Mouse (Mus musculus): Measurements from ENCODE around the gene Fam71a.
"Not testable (repeated sequence)": the region's sequence is repeated elsewhere in the genome, so short reads cannot be mapped to it uniquely, and the experiment has no call there.

The Fam71a gene

DNA sequence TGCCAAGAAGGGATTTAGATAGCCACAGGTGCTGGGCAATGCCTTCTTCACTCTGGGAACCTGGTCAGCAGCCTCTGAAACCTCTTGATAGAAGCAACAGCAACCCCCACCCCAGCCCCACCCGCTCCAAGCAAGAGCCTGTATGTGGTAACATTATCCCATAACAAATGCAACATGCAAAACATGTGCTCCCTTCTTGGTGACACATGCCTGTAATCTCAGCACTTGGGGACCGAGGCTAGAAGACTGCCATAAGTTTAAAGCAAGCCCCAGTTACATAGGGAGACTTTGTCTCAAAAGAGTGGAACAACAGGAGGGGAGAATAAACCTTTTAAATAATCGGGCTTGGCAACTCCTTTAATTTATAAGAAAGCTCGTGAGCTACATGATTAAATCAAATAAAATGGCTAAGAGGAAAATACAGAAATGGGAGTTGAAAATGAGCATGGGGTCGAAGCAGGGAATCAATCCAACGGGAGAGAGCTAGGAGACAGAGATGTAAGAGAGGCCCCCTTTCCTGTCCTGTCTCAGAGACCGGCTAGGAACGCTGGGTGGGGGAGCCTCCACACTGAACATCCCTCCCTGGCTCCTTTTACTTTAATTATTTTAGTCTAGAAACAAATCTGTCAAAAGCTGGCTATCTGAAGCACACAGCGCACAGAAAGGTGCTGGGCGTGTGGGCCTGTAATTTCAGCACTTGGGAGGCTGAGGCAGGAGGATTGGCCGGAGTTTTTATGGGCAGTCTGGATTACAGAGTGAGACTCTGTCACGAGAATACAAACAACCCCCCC lies 17.0 kb upstream of the Fam71a start:
- no peak for DNase-seq

DNA sequence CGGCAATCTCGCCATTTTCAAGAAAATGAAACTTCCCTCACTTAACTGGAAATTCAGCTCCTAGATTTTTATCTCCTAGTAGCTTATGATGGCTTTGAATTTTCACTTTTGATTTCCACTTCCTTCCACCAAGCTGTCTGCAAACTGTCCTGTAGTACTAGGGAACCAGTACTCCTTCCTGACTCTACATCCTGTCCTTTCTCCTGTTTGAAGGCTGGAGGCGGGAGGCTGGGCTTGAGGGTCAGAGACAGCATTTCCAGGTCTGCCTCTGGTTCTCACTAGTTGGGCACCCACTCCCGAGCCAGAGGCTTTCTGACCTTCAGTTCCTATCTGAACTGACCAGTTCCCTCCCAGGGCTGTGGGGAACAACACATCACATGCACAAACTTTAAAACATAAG lies 15.8 kb upstream of the Fam71a start:
- no peak for DNase-seq

DNA sequence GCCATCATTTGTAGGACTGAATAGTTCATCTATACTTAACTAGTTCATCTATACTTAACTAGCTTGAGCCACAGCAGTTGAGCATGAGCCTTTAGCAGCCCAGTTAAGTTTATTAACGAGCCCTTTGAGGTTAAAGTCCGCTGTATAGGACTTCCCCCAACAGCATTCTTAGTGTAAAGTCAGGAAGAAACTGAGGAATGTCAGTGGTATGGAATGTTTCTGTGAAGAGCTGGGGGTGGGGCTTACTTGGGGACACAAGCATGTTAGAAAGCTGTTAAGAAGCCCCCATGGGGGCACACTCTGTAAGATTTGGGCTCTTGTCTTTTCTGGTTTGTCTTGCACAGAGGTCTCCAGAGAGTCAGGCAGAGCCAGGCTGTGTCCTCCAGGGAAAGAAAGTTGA lies 15.2 kb upstream of the Fam71a start:
- DNase-seq: no peak

DNA sequence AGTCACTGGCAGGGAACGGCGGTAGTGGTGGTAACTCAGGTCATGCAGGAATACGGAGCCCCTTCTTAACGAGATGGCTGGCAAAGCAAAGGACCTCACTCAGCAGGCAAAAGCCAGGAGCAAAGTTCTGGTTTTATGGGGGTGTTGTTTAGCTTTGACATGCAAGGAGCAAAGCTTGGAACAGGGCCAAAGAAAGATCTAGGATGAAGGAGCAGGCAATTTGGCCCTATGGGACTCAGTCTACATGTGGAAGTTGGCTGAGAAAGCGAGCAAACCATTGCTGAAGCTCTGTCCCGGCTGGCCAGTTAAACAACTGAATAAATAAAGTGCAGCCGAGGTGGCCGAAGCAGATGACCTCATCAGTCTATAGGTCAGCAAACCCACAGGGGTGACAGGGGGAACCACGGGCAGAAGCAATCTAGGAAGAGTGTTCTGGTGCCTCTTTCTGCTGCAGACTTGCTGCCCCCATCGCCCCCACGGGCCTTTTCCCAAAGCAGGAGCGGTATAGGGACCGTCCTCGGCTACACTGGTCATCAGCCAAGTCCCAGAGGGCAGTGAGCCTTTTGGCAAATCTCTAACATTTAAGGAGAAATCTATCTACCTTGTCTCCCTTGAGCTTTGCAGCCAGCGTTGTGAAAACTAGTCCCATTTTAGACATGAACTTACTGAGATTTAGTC lies 14.0 kb upstream of the Fam71a start:
- DNase-seq: no peak

DNA sequence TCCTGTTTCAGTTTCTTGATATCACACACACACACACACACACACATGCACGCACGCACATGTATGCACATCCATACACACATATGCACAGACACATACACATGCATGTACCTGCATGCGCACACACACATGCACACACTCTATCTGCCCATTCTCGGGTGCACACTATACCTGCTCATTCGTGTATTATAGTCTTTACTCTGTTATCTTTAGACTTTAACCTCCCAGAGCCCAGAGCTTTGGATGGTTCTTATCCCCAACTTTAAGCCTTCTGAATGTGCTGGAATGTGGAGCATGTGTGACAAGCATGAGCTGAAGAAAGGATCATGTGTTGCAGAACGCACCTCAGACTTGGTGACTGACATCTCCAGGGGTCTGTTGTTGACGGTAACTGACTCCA lies 12.3 kb upstream of the Fam71a start:
- DNase-seq: no peak

DNA sequence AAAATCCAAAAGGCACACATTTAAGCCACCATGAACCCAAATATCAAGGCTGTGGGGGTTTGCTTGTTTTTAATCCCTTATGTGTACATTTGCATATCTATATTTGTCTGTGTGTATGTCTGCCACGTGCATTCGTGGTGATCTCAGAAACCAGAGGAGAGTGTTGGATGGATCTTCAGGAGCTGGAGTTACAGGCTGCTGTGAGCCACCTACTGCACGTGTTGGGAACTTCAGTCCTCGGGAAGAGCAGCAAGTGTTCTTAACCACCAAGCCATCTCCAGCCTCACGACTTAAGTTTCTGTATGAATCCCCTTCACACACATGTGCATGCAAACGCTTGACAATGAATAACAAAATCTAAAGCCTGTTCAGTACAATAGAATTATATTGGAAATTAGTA lies 7.9 kb upstream of the Fam71a start:
- peak; percentile 49 for DNase-seq

DNA sequence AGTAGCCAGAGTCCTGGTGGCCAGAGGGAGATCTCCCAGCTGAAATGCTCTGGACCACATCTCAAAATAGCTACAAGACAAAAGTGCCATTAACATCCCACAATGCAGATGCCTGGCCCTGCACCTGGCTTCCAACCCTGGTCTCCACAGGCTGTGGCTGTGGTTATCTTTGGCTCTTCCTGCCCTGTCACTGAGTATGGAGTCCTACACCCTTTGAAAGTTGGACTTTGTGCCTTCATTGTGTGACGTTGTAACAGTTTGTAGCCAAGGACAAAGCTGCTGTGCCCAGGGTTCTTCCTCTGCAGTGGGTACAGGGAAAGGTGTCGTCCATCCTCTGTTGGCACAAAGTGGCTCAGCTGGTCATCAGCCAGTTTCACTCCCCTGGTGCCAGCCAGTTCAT lies 5.8 kb upstream of the Fam71a start:
- no peak for DNase-seq

DNA sequence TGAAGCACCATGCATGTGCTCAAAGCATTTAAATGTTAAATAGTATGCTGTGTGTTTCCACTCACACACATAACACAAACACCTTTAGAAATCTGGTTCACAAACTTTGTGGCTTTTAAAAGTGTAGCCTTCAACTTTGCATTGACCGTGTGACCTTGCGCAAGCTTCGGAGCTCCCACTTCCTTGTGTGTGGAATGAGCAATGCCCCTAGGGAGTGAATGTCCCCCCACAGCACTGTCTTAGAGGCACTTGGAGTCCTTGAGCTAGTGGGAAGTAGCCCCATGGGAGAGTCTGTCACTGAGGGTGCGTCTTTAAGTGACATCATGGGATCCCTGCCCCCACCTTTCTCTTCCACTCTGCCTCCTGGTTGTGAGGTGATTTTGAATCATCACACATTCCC lies 1.6 kb upstream of the Fam71a start:
- no peak for DNase-seq

DNA sequence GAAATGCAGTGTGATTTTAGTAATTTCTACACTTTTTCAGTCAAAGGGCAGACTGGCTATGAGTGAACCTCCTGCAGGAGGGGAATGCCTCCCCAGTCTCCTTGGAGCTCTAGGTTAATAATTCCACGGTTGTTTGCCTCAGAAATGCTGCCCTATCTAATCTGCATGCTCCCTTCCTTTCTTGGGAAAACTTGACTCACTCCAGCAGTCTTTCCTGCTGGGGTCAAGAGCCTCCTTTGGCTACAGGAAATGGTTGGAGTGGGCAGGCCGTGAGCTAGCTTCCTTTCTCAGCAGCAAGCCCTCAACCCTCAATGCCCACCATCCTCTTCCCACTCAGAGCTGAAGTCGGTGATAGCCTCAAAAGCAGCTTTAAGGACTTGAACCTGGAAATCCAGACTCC lies 10.3 kb downstream of the Fam71a start:
- no peak for DNase-seq

DNA sequence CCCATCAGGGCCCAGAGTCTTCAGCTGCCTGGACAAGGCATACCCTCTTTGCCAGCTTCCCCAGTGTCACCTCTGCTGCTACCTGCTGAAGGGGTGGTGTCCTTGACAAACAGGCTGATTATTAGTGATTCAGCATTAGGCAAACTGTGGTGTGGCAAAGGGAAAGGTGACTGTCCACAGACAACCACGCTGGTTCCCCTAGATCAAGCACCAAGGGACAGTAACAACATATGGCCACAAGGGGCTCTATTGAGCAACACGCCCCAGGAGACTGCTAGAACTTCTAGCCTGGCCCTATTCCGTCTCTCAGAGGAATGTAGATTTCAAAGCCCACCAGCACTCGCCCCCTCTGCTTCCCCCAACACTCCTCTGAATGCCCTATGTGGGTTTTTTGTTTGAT lies 11.6 kb downstream of the Fam71a start:
- DNase-seq: peak; percentile 66

DNA sequence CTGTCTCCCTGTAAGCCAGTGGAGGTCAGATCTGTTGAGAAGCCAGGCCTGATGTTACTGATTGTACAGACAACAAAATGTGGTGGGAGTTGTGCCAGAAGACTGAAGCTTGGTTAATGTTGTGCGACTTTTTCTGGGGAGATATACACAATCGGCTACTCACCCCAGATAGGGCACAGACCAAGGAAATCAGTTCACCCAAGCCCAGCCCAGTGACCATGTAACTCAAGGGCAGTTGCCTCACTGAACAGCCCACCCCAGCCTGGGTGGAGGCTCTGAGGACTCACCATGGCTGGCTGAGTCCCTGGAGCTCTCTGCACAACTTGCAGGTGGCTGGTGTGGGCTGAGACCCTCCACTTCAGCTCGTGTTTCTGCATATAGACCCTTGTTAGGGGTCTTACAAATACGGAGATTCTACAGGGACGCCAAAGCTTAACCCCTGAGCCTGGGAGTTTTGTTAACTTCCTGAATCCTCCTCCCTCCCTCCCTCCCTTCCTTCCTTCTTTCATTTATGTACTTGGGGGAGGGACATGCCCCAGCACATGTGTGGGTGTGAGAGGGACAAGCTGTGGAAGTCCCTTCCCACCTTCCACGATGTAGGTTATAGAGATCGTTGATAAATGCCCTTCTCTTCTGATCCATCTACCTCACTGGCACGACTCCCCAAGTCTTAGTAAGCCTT lies 13.6 kb downstream of the Fam71a start:
- no peak for DNase-seq

DNA sequence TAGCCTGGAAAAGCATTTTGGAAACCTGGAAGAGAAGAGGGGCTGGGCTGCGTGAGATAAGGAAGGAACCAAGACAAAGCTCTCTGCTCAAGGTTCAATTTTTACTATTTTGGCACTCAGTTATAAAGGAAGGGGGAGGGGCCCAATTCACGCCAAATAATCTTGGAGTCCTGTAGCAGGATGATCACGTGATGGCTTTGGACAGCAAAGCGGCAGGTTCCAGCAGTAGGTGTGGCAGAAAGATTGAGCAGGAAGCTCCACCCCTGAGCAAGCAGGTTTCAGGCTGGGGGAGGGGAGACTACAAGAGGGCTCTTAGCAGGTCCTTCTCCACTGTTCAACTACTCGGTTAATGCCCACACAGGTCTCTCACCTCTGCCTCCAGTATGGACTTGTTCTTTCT lies 15.1 kb downstream of the Fam71a start:
- not testable (repeated sequence) for DNase-seq

DNA sequence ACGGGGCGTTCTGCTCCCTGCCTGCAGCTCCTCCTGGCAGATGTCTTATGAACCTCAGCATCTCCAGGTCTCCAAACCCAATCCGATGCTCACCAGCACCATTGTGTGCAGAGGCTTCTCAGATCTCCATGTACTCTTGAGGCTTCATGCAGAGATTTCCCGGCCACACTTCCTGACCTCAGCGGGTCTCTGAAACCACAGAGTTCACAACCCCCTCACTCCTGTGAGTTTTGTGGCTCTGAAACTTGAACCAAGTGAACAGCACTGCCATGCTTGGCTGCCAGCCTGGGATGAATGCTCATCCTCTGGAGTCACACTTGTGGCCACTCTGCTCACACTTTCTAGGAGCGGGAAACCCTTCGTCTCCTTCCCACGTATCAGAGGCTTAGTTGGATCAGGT lies 23.6 kb downstream of the Fam71a start:
- no peak for DNase-seq

DNA sequence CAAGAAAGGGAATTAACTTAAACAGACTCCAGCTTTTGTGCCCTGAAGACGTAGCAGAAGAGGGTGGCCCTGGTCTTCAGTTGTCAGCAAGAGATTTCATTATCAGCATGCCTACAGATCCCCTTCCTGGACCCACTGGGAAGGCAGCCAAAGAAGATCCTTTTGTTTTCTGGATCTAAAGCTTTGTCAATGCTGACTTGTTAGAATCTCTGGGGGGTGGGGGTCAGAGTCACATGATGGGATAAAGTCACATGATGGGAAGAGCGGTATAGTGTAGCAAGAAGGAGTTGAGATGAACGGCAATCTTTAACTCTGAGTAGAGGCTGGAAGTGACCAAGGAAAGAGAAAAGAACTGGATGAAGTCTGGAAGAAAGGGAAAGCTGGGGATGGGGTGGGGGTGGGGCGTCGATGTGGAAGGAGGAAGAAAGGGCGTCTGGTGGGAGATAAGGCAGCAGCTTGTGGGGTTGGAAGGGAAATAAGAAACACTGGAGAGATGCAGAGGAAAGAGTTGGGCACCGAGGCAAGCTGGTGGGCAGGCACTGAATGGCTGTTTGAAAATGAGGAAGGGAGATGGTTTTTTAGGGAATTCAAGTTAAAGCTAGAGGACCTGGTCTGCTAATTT lies 25.6 kb downstream of the Fam71a start:
- DNase-seq: peak; percentile 29

DNA sequence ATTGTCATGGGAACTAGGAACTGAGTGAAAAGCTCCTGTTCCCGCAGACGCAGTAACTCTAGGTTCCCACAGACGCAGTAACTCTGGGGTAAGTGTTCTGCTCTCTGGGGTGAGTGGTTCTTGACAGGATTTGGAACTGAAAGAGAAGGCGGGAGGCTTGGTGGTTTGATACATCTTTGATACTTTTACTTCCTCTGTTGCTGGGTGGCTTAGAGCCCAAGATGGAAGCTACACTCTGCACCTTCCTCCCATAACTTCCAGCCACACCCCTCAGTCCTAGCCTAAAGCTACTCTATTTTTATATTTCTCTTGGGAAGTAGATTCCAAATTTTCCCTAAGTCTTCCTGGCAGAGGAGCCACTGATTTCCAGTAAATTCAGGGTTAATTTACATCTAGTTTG lies 26.2 kb downstream of the Fam71a start:
- no peak for DNase-seq

DNA sequence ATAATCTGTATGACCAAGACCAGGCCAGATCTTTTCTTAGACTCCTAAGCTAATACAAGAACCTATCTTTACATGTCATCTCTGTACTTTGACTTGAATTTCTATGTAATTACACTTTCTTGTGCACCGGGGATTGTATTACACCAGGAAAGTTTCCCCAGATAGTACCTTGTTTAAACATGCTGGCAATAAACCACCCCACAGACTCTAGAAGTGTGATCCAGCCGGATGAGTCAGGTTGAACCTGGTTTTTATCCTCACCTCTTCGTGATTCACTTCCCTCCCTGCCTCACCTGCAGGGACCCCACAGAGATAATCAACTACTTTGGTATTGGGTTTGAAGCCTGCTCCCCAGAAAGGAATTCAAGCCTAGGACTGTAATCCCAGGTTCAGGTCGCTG lies 29.2 kb downstream of the Fam71a start:
- no peak for DNase-seq

DNA sequence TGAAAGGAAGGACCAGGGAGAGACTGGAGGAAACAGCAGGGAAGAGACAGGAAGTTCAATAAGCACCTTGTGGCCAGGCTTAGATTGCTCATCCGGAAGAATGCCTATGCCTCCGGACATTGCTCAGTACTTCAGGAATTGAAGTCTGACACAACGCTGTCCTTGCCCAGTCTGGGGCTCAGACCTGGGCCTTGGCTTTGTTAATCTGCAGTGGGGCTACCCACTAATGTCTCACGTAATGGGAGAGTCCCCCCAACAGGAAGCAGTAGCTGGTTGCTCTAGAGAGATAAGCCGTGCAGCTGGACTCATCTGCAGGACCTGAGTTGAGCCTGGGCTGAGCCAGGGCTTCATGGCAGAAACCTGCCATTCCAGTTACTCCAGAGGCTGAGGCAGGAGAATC lies 31.7 kb downstream of the Fam71a start:
- no peak for DNase-seq

DNA sequence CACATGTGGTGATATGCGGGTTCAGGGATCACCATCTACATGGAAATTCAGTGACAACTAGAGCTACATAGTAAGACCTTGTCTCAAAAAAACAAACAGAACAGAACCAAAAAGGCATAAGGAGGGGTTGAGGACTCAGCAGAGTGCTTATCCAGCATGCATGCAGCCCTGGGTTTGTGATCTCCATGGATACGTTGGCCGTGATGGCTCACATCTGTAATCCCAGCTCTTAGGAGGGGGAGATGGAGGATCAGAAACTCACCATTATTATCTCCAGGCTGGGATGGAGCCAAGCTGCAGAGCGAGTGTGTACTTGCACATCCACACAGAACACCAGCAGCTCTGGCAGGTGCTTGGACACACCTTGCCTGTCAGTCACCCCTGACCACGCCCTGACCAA lies 32.4 kb downstream of the Fam71a start:
- no peak for DNase-seq

DNA sequence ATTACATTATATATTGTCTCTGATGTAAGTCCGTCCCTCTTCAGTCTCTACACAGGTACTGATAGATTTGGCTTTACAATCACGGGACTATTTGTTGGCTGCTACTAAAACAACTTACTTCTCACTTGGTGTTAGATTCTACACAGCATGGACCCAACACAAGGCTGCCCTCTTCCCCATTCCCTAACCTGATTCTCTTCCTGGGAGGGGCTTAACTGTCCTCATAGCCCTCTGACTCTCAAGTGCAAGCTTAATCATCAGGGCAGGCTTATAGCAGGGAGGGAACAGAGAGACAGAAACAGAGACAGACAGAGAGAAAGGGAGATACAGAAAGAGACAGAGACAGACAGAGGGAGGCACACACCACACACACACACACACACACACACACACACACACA lies 32.9 kb downstream of the Fam71a start:
- DNase-seq: no peak

DNA sequence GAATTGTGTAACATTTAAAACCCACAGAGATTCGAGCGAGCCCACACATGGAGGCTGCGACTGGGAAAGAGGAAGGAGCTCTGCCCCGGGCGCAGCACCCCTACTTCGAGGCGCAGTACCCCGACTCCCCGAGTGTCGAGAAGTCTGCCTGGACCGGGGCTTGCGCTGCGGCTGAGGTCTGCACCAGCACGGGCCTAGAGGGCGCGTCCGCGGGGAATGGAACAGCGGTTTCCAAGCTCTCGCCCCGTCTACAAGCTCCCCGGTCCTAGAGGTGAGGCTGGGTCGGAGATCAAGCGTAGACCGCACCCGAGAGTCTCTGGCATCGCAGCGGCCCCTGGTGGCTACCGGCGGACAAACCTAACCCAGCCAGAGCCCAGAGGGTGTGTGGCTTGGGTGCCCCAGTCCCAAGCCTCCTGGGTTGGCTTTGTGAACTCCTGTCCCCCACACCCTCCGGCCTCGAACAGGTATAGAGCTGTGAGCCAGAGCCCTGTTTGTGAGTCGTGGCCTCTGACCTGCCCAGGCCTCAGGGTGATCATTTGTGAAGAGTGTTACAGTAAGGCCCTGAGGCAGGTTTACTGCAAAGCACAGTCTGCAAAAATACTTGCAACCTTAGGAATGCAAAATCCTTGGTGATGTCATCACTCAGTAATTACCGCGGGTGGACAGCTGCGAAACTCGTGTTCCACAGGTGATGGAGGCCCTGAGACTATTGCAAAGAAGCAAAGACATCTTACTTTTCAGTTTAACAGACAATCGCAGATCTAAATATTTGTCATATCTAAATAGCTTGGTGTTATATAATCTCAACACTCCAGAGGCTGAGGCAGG lies 38.6 kb downstream of the Fam71a start:
- DNase-seq: peak; percentile 73

DNA sequence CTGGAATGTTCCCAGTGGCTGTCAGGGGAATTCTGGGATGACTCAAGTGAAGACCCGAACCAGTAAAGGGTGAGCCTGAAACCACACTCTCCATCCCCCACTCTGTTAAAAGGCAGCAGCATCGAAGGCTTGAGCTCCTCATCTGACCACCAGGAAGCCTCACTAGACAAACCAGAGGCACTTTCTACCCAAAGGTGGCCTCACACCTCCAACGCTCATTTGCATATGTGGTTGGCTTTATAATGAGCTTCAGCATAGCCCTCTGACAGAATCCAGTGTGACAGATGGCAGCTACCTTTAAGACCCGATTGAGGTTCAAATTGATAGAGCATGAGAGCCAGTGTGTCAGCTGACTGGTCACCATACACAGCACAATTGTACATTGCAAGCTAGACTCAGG lies 40.3 kb downstream of the Fam71a start:
- no peak for DNase-seq

DNA sequence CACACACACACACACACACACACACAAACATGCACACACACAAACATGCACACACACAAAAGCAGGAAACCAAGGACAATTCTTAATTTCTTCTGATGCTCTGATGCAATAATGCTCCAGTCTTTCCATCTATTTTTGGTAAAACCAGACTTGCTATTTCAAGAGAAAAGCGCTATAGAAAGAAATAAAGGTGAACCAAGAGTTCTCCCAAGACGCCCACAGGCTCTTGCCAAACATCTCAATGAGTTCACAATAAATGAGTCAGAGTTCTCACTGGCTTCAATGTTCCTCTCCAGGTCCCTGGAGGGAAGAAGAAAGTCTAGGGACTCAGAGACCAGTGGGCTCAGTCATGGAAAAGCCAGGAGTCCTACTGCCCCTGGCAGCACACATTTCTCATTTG lies 40.9 kb downstream of the Fam71a start:
- no peak for DNase-seq

DNA sequence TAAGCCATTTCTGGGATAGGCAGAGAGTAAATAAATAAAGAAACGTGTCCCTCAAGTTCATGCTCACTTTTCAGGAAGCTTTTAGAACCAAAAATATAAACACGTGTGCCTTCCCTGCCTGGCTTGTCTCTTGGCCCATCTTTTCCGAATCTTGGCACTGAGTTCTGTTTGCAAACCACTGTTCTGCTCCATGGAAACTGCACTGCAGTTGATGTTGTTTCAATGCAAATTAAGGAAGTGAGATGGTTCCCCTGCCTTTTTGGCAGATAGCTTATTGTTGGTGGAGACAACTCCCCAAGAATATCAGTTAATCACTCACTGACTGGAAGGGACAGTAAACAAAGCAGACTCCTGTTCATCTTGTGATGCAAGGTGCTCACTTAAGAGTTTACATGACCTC lies 41.9 kb downstream of the Fam71a start:
- DNase-seq: no peak
